Mouse (Mus musculus): ENCODE results near the gene Ppat. TPM values are rescaled to one million over a fixed set of nuclear protein-coding genes. Genes with fewer than 3 reads are reported as not detected.
"Not testable (repeated sequence)": the region's sequence is repeated elsewhere in the genome, so short reads cannot be mapped to it uniquely, and the experiment has no call there.

Ppat gene
- total RNA-seq, 4 experiments from 2014 or later, result 21.7 to 26.1 (median 25.5) TPM

- DNase-seq (ENCODE audit: low spot score in 2 of 2), result no peak
Observed at GRCm38 (mm10) chr5:76947758-76948157, 3.6 kb downstream of the Ppat start.

- DNase-seq (ENCODE audit: low spot score in 2 of 2), result no peak
Observed at GRCm38 (mm10) chr5:76947142-76947541, 4.2 kb downstream of the Ppat start.

- no peak for DNase-seq (ENCODE audit: low spot score in 2 of 2)
Observed at GRCm38 (mm10) chr5:76945678-76946033, 5.7 kb downstream of the Ppat start.

DNA sequence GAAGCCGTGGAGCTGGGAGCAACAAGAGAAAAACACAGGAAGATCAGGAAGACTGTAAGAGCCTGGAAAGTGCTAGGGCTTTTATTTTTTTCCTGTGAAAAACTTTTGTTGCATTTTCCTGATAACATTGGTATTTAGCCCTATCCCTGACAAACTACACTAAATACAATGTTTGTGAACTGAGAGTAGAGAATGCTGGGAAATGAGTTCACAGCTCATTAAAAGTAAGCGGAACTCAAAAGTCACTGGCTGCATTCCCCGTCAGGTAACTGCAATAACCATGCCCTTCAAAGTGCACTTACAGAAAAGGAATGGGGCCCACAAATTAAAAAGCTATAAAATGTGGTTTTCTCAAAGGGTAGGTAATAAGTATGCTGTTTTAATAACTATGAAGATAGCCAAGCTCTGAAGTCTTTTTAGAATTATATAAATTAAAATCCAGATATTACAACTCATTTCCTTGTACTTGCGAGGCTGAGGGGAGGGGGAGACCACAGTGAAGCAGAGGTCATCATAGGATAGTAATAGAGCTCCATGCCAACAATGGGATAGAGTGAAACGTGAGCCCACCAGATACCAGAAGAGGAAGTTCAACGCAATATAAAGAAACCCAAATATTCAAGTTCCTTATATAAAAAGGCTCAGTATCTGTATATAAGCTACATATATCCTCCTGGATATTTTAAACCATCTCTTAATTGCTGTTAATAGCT, 6.3 kb downstream of the Ppat start:
- no peak for DNase-seq (ENCODE audit: low spot score in 2 of 2)

DNA sequence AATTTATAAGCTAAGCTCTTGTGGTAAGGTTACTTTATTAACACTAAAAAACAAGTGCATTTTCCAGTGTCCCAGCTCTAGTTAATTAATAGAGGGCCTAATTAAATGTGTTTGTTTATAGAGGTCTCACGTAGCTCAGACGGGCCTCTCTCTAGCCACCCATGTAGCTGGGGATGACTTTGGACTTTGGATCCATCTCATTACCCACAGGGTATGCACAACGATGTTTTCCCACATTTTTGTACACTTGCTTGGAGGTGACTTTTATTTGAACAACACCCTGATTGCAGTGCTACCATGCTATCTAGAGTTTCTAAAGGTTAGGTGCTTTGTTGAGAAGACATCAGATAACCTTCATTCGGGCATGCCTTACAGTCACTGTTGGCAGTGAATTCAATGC, 8.9 kb downstream of the Ppat start:
- no peak for DNase-seq (ENCODE audit: low spot score in 2 of 2)

DNA sequence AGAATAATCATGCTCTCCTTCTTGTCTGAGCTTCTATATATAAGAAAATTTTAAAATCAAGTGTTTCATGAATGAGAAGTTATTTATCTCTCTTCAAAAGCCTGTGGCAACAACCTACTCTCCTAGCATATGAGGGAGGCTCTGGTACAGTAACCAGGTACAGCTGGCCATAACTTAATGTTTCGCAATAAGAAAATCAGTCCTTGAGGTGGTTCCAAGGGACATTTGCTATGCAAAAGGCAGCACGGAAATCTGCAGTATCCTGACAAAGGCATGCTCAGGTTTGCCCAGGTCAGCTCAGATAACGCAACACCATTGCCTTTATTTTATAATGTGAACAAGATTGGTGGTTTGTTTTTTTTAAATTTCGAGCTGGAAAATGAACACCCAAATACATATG, 9.4 kb downstream of the Ppat start:
- DNase-seq (ENCODE audit: low spot score in 2 of 2), result no peak

DNA sequence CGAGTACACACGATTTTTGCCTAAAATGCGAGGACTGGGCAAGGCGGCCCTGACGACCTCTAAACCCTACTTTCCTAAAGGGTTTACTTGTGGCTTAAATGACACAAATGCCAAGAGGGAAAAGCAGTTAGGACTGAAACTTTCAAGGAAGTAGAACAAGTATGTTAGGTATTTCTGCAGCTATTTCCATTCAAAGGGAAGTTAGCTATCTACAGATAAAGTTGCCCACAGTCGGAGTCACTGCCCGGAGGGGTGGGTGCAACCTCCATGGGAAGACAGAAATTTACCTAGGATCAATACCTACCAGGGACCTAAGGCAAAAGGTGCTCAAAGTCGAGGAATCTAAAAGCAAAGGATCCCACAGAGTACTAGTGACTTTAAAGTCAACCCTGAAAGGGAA, 11.7 kb downstream of the Ppat start:
- no peak for DNase-seq (ENCODE audit: low spot score in 2 of 2)

GRCm38 (mm10) chr5:76929180-76929877, 22.0 kb downstream of the Ppat start:
- no peak for DNase-seq (ENCODE audit: low spot score in 2 of 2)

- no peak for DNase-seq (ENCODE audit: low spot score in 2 of 2)
Observed at GRCm38 (mm10) chr5:76928124-76928832, 23.1 kb downstream of the Ppat start.

DNA sequence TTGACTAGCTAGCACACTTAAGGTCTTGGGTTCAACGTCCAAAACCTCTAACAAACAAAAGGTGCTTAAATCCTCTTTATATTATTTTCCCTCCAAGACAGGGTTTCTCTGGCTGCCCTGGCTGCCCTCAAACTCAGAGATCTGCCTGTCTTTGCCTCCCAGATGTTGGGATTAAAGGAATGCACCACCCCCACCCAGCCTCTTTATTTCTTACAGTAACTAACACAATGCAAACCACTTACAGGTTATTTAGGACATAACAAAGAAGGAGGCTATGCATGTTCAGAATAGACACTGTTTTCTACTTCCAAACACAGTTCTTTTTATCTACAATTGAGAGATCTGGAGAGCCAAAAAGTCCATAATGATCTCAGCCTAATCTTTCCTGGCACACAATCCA, 27.1 kb downstream of the Ppat start:
- DNase-seq (ENCODE audit: low spot score in 2 of 2), result no peak

GRCm38 (mm10) chr5:76923428-76923827, 27.9 kb downstream of the Ppat start:
- peak; percentile 88 to 91 for DNase-seq (ENCODE audit: low spot score in 2 of 2)

GRCm38 (mm10) chr5:76922833-76923232, 28.5 kb downstream of the Ppat start:
- DNase-seq (ENCODE audit: low spot score in 2 of 2), result peak in 1 of 2 experiments; percentile 4

- not testable (repeated sequence) for DNase-seq (ENCODE audit: low spot score in 2 of 2)
Observed at GRCm38 (mm10) chr5:76912522-76912921, 38.9 kb downstream of the Ppat start.

DNA sequence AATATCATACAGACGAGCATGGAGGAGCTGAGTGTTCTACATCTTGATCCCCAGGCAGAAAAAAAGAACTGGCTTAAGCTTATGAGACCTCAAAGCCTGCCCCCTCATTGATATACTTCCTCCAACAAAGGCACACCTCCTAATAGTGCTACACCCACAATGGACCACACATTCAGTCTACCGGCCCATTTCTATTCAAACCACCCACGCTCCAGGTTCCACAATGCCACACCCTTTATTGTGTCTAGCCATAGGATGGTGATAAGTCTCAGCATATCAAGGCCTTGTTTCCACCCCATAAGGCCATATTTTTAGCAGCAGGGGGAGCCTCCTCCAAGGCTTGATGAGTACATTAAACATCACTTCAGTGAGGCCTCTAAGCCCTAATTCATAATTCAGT, 40.6 kb downstream of the Ppat start:
- no peak for DNase-seq (ENCODE audit: low spot score in 2 of 2)

DNA sequence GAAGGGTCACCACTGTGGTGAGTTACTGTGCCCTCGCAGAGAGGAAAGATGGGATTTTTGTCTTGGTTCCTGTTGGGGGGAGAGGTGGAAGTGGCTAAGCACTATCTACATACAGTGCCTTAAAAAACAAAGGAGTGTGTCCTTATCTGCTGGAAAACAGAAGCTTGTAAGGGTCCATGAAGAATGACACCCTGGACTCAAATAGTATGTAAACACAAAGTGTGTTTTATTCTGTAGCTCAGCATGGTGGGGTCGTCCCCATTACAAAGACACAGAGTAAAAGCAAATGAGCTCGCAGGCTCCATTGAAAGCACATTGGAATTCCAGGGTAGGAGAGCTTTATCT, 45.3 kb downstream of the Ppat start:
- no peak for DNase-seq (ENCODE audit: low spot score in 2 of 2)

- DNase-seq (ENCODE audit: low spot score in 2 of 2), result peak; percentile 88 to 92
Observed at GRCm38 (mm10) chr5:76905405-76906154, 45.8 kb downstream of the Ppat start, which contains the start of gene Aasdh. Aasdh (minus strand) TSS chr5:76905514.

GRCm38 (mm10) chr5:76904713-76905404, 46.5 kb downstream of the Ppat start:
- no peak for DNase-seq (ENCODE audit: low spot score in 2 of 2)

GRCm38 (mm10) chr5:76902131-76902530, 49.2 kb downstream of the Ppat start:
- DNase-seq (ENCODE audit: low spot score in 2 of 2), result no peak

GRCm38 (mm10) chr5:76893084-76893483, 58.3 kb downstream of the Ppat start:
- no peak for DNase-seq (ENCODE audit: low spot score in 2 of 2)

- DNase-seq (ENCODE audit: low spot score in 2 of 2), result no peak
Observed at GRCm38 (mm10) chr5:76892608-76893007, 58.8 kb downstream of the Ppat start.

- DNase-seq (ENCODE audit: low spot score in 2 of 2), result no peak
Observed at GRCm38 (mm10) chr5:76887011-76887410, 64.4 kb downstream of the Ppat start.

All from gastrocnemius, adult 8-10 months (tissue).